Mouse (Mus musculus) ES-E14 (cell line): ENCODE results near the gene Lhcgr.

Experiments used
- CHD2 ChIP-seq: IDR thresholded peaks from 2 replicates; pipeline ENCODE4 v1.6.1; 2014; ENCODE audit warnings: mild to moderate bottlenecking, low read depth, low read length, inconsistent platforms
- HCFC1 ChIP-seq: IDR thresholded peaks from 2 replicates; pipeline ENCODE4 v1.6.1; 2012; ENCODE audit warnings: low read length, inconsistent platforms, borderline replicate concordance; ENCODE audit not compliant: insufficient read depth

GRCm38 (mm10) chr17:88788392-88788791, 3.4 kb downstream of the Lhcgr start:
- no peak for TF ChIP-seq HCFC1
- TF ChIP-seq CHD2: no peak
